10 mouse cellular contexts compared by ENCODE assay signal in the genomic region with DNA sequence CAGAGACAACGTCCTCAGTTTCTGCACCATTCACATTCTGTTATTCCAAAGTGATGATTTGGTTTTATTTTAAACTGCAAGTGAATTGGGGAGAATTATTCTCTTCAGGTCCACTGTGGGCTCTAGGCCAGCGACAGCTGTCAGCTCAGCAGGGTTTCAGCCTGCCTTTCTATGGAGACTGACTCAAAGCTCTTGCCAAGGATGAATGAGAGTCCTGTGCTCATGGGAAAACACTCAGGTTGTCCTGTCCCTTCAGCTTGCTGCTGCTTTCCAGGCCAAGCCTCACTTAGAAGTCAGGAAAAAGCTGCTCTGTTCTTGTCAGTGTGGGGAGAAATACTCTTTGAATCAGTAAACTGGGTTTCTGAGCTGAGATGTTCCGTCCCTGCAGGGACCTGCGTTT.
DNase-seq lines count a peak whose midpoint lies in the region.
"Had no signal": no experiment of that assay in that cellular context is flagged by ENCODE, and none has a peak within 500 bp of the region (broad histone marks: within the 10 kb centered on the region; RNA-seq: fewer than 3 reads in every experiment).

No protein-coding gene starts in this region.

- intact Hi-C loops in left cerebral cortex, postnatal 25 days (cut with DNase I), result no loop called here
- intact Hi-C loops in left cerebral cortex, postnatal 36 days (cut with DNase I), result no loop called here

- peak; percentile 12 to 34 for DNase-seq in left cerebral cortex, postnatal 25 days (ENCODE audit: low spot score in 2 of 2)
- DNase-seq in left cerebral cortex, postnatal 36 days (ENCODE audit: low spot score in 2 of 2), result no peak
- peak; percentile 95 for DNase-seq in cerebellum, adult 11-12 months
- peak; percentile 100 for DNase-seq in cerebellum, postnatal 25 days
- DNase-seq in layer of hippocampus, adult 9-11 months, result peak; percentile 25
- no peak for DNase-seq in thymus, postnatal 10 days (ENCODE audit: low spot score in 2 of 2)
- DNase-seq in spleen, postnatal 4 days (ENCODE audit: low spot score in 2 of 2), result no peak
- DNase-seq in lung, postnatal 14 days, result no peak
- DNase-seq: gastrocnemius, postnatal 10 days; kidney, adult 8-10 months had no signal

Comparison
In these comparisons a context has a peak if more than half of its experiments do, and no peak if none do; other contexts are left out.
1. DNase-seq: peak in left cerebral cortex, postnatal 25 days (2 of 2), cerebellum, adult 11-12 months (single experiment), cerebellum, postnatal 25 days (2 of 2) and layer of hippocampus, adult 9-11 months (single experiment); none in left cerebral cortex, postnatal 36 days (0 of 2), thymus, postnatal 10 days (0 of 2), spleen, postnatal 4 days (0 of 2) and lung, postnatal 14 days (single experiment).